Mouse (Mus musculus) liver, embryonic 16.5 days (tissue): ENCODE data around the gene St3gal6. TPM values are rescaled to one million over a fixed set of nuclear protein-coding genes. Genes with fewer than 3 reads are reported as not detected.
A peak's percentile ranks its signal among the peaks of the same experiment; 100 is the strongest.

Experiments
- ATAC-seq: fragments of 200-750 bp; cut with Nextera tagmentation; 2 replicates; pipeline ENCODE4 v1.8.0; 2017; ENCODE audit warnings: low read depth, mild to moderate bottlenecking, moderate number of reproducible peaks, moderate library complexity
- H3K27ac ChIP-seq: fragments of 300-500 bp; sonication (generic); 2 replicates; pipeline ENCODE4 v1.5.1; 2014; ENCODE audit warnings: mild to moderate bottlenecking, low read length
- H3K27me3 ChIP-seq: fragments of 300-500 bp; sonication (generic); 2 replicates; pipeline ENCODE4 v1.6.1; 2014; ENCODE audit warnings: low read depth, low read length, mixed read lengths; ENCODE audit not compliant: control insufficient read depth, insufficient read depth
- H3K36me3 ChIP-seq: fragments of 300-500 bp; sonication (generic); 2 replicates; pipeline ENCODE4 v1.6.1; 2014; ENCODE audit warnings: mild to moderate bottlenecking; ENCODE audit not compliant: control insufficient read depth, insufficient read depth
- H3K4me1 ChIP-seq: fragments of 300-500 bp; sonication (generic); 2 replicates; pipeline ENCODE4 v1.6.1; 2014; ENCODE audit warnings: low read depth, low read length, mixed read lengths; ENCODE audit not compliant: control insufficient read depth
- H3K4me2 ChIP-seq: fragments of 300-500 bp; sonication (generic); 2 replicates; pipeline ENCODE4 v1.6.1; 2014; ENCODE audit warnings: low read depth, low read length, mixed read lengths
- H3K4me3 ChIP-seq: fragments of 300-500 bp; sonication (generic); 2 replicates; pipeline ENCODE4 v1.5.1; 2014; ENCODE audit warnings: low read depth, mild to moderate bottlenecking, low read length
- H3K9ac ChIP-seq: fragments of 300-500 bp; sonication (generic); 2 replicates; pipeline ENCODE4 v1.6.1; 2014; ENCODE audit warnings: low read depth, low read length
- H3K9me3 ChIP-seq: fragments of 300-500 bp; sonication (generic); replicated peaks from 2 replicates; pipeline ENCODE4 v1.6.1; 2016; ENCODE audit warnings: low read length; ENCODE audit not compliant: control insufficient read depth
- WGBS: fragments of 180-500 bp; shearing (Covaris S2); extraction: QIAGEN DNeasy Blood & Tissue Kit; methylation state at CpG from one replicate; pipeline ENCODE4 v1.1.7; 2014; ENCODE audit not compliant: insufficient replicate concordance; 5-methylcytosine and 5-hydroxymethylcytosine counted together
- polyA plus RNA-seq: library from polyadenylated mRNA; unstranded; fragments of >200 nt; fragmentation: Nextera tagmentation; extraction: Ambion mirVana; gene quantifications from 2 replicates; pipeline ENCODE4 v1.2.1, GENCODE M21; 2015

Gene St3gal6
- polyA plus RNA-seq, 1 experiment from 2014 or later = 25.1 TPM

DNA sequence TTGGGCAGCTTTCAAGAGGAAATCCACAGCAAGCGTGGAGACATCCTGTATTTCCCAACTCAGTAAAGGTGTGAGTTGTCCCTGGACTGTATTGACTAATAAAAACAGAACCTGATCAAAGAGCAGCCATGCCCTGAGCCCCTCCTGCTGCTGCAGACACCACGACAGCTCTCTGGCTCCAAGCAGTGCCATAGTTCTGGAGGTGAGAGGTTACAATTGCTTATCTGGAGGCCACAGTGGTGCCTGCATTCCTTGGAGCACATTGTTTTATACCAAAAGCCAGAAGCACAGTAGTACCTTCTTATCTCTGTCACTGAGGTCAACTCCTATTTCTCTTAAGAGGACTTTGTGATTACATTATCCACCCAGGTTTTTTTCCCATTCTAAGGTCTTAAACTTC is 15.0 kb upstream of the St3gal6 start:
- no peaks in the 10 kb centered on the region for H3K9me3 ChIP-seq
- no peaks in the 10 kb centered on the region for H3K27me3 ChIP-seq
- no peak overlapping the region for H3K9ac ChIP-seq
- H3K4me2 ChIP-seq = no peak overlapping the region
- peaks cover 16% of the 10 kb centered on the region for H3K4me1 ChIP-seq
- no peak overlapping the region for H3K4me3 ChIP-seq
- peak; percentile 65; the same call in 1 of the 2 replicates for ATAC-seq
- 32% methylated on average over 2 of the region's 2 CpGs for WGBS
- H3K27ac ChIP-seq = no peak overlapping the region
- no peaks in the 10 kb centered on the region for H3K36me3 ChIP-seq

DNA sequence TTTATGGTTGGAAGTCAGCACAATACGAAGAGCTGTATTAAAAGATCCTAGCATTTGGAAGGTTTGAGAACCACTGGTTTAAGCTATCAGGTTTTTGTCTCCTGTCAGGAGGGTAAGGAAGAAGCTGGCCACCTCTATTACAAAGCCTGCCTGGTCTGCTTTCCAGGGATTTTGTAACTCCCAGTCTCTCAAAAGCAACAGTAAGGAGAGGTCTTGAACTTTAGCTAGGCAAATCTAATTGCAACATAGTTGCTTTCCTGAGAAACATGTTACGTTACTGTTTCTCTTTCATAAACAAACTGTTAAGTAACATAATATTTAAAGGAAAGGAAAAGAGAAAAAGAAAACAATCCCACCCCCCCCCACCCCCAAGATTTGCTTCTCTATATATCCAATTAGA is 12.0 kb upstream of the St3gal6 start:
- Histone ChIP-seq H3K9me3 (no peaks in the 10 kb centered on the region), H3K27ac (no peak overlapping the region), H3K4me3 (no peak overlapping the region), H3K9ac (no peak overlapping the region), H3K4me1 (peaks cover 38% of the 10 kb centered on the region), H3K4me2 (no peak overlapping the region), H3K36me3 (no peaks in the 10 kb centered on the region), H3K27me3 (no peaks in the 10 kb centered on the region)
- no peak for ATAC-seq
- 75% methylated on average over 2 of the region's 2 CpGs for WGBS

DNA sequence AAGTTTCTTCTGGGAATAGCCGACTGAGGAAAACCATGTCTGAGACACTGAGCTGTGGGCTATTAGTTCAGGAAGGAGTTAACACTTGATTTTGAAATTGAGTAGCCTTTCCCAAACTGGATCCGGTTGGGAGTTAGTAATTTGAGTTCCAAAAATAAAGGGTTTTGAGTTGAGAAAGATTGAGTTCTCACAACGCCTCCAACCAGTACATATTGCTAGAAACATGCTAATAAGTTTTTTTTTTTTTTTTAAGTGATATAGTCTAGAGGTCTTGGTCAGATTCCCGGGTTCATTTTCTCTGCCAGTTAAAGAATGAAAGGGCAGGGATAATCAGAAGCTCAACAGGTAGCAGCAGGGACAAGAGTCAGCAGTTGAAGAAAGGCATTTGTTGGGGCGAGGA is 11.2 kb upstream of the St3gal6 start:
- ATAC-seq = no peak
- H3K9me3 ChIP-seq = no peaks in the 10 kb centered on the region
- no peak overlapping the region for H3K4me2 ChIP-seq
- H3K9ac ChIP-seq = no peak overlapping the region
- no peak overlapping the region for H3K27ac ChIP-seq
- no peaks in the 10 kb centered on the region for H3K27me3 ChIP-seq
- peaks cover 38% of the 10 kb centered on the region for H3K4me1 ChIP-seq
- WGBS = 68% methylated on average over 5 of the region's 5 CpGs
- H3K36me3 ChIP-seq = no peaks in the 10 kb centered on the region
- no peak overlapping the region for H3K4me3 ChIP-seq

DNA sequence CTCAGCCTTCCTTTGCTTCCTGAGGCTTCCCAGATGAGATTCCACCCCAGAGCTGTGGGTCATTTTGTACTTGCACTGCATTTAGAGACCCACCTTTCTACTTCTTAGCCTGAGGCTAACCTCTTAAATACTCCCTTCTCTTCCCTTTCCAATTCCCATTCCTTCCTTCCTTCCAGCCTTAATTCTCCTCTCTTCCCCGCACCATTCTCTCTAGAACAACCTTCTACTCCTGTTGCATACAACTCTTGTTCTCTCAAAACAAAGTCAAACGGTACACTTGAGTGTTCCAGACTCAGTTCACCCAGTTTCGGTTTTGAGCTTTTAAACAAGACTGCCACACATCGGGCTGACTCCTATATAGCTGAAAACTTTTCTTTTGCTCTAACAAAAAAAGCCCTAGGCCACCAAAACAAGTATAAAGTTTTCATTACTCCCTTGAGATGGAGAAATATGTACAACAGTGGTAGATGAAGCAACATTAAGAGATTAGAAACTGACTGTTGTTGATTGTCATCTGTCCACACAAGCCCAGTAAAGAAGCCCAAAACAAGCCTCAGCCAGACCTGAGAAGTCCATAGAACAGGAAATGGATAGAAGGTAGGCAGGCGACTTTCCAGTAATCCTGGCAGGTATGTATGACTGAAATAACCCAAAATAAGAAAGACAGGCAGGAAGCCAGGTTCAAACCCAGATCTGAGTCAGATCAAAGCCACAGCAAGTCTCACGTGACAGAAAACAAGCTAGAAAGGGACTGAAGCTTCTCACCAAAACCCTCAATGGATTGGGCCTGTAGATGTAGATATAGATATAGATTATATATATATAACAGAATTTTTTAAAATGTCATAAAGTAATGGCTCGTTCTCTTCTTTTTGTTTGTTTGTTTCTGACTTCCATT is 10.5 kb upstream of the St3gal6 start:
- H3K27me3 ChIP-seq = no peaks in the 10 kb centered on the region
- H3K9ac ChIP-seq = no peak overlapping the region; the same call in 1 of the 2 replicates
- H3K36me3 ChIP-seq = no peaks in the 10 kb centered on the region
- H3K4me3 ChIP-seq = no peak overlapping the region
- ATAC-seq = no peak
- H3K9me3 ChIP-seq = no peaks in the 10 kb centered on the region
- H3K4me1 ChIP-seq = peaks cover 36% of the 10 kb centered on the region
- 66% methylated on average over 7 of the region's 7 CpGs for WGBS
- peak overlapping the region; percentile 57 for H3K27ac ChIP-seq
- H3K4me2 ChIP-seq = peak overlapping the region; percentile 1; the same call in 1 of the 2 replicates

DNA sequence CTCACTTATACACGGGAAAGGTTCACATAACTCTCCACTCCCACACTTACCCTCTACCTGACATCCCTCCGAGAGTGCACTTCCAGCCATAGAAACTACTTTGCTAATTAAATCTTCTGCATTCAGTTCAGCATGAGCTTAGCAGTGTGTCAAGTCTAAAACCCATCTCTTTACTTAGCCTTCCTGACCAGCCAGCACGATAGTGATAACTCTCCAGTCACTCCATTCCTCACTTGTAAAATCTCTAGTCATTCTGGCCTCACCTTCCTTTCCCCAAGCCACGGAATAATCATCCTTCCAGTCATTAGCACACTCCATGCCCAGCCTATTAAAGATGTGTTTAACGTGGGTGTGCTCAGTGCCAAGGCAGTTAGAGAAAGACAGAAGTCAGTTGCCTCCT is 9.7 kb upstream of the St3gal6 start:
- peak overlapping the region; percentile 57 for H3K27ac ChIP-seq
- no peaks in the 10 kb centered on the region for H3K27me3 ChIP-seq
- peak overlapping the region; percentile 34; the same call in 1 of the 2 replicates for H3K9ac ChIP-seq
- no peaks in the 10 kb centered on the region for H3K36me3 ChIP-seq
- WGBS = 46% methylated on average over 5 of the region's 5 CpGs
- H3K4me2 ChIP-seq = peak overlapping the region; percentile 1; the same call in 1 of the 2 replicates
- peaks cover 29% of the 10 kb centered on the region for H3K4me1 ChIP-seq
- ATAC-seq = peak; percentile 53; the same call in 1 of the 2 replicates
- H3K9me3 ChIP-seq = no peaks in the 10 kb centered on the region
- no peak overlapping the region for H3K4me3 ChIP-seq

DNA sequence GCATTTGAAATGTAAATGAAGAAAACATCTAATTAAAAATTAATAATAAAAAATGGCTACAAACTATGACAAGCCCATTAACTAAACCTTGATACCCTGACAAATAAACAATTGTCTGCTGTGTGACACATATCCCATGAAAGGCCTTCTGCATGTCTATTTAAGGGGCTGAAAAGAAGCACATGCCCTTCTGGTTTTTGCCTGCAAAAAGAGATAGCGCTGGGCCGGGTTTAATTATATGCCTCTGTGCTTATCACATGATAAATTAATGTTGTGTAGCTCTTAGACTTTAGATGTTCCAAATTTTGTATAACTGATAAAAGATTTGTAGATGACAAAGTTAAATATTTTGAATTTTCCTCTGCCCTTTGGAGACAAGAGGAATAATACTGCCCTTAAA is 9.2 kb upstream of the St3gal6 start:
- H3K4me2 ChIP-seq = no peak overlapping the region
- no peaks in the 10 kb centered on the region for H3K27me3 ChIP-seq
- no peak overlapping the region for H3K9ac ChIP-seq
- peak; percentile 79 for ATAC-seq
- peaks cover 28% of the 10 kb centered on the region for H3K4me1 ChIP-seq
- peak overlapping the region; percentile 57; the same call in 1 of the 2 replicates for H3K27ac ChIP-seq
- no peaks in the 10 kb centered on the region for H3K9me3 ChIP-seq
- no peaks in the 10 kb centered on the region for H3K36me3 ChIP-seq
- H3K4me3 ChIP-seq = no peak overlapping the region
- WGBS = 26% methylated on average over 2 of the region's 2 CpGs

DNA sequence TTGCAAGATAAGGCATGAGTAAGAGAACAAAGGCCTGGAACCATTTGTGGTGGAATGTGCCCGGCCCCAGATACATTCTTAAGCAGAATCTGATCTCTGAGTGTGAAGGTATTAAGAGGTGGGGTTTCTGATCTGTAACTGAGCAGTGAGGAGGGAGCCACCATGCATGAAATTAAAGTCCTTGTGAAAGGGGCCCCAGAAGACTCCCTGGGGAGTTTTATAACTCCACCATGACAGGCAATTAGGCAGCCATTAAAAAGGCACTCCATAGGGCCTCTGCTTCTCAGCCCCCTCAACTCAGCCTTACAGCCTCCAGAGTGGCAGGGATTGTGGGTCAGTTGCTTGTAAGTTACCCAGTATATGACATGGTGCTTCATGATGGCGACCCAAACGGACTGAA is 8.5 kb upstream of the St3gal6 start:
- H3K4me2 ChIP-seq = no peak overlapping the region
- 72% methylated on average over 3 of the region's 3 CpGs for WGBS
- peaks cover 31% of the 10 kb centered on the region for H3K4me1 ChIP-seq
- H3K36me3 ChIP-seq = no peaks in the 10 kb centered on the region
- H3K9ac ChIP-seq = no peak overlapping the region
- H3K9me3 ChIP-seq = no peaks in the 10 kb centered on the region
- no peak for ATAC-seq
- no peak overlapping the region; the same call in 1 of the 2 replicates for H3K27ac ChIP-seq
- H3K27me3 ChIP-seq = no peaks in the 10 kb centered on the region
- no peak overlapping the region for H3K4me3 ChIP-seq

DNA sequence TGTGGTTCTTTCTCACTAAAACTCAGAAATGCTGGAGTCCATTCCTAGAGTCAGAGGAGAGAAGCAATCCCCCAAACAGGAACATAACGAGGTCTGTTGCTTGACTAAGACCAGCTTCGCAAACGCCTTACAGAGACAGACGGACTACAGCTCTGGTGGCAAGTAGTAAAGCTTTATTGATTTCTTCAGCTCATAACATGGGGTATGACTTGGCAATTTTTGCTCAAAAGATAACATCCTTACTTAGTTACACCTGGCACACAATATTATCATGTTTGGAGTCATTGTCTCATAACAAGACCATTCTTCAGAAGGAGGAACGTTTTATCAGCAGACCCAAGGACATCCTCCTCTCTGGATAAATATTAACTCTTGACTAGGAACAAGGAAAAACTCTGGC is 3.8 kb upstream of the St3gal6 start:
- Histone ChIP-seq H3K27ac (no peak overlapping the region), H3K27me3 (no peaks in the 10 kb centered on the region), H3K4me1 (peaks cover 41% of the 10 kb centered on the region), H3K9me3 (no peaks in the 10 kb centered on the region), H3K4me2 (no peak overlapping the region), H3K9ac (no peak overlapping the region), H3K4me3 (no peak overlapping the region), H3K36me3 (no peaks in the 10 kb centered on the region)
- 57% methylated on average over 5 of the region's 5 CpGs for whole genome bisulfite sequencing
- ATAC-seq = no peak

DNA sequence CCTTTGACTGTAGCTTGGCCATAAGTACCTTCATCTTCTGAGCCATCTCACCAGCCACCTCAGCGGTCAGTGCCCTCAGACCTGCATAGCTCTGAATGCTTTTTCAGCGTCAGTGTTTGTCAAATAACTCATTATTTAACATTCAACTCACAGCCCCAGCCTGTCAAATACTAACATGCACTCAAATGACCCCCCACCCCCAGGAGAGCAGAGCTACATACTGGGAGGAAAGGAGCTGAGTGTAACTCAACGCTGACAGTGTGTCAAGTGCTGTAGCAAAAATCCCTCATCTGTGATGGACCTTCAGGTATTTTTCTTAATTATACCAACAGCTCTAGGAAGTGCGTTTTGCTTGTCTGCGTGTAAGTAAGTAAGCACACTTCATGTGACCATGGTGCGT is 2.7 kb upstream of the St3gal6 start:
- no peak overlapping the region for H3K4me3 ChIP-seq
- H3K9me3 ChIP-seq = no peaks in the 10 kb centered on the region
- no peak overlapping the region for H3K9ac ChIP-seq
- H3K4me1 ChIP-seq = peaks cover 33% of the 10 kb centered on the region
- no peaks in the 10 kb centered on the region; the same call in 1 of the 2 replicates for H3K27me3 ChIP-seq
- H3K4me2 ChIP-seq = no peak overlapping the region
- H3K27ac ChIP-seq = no peak overlapping the region
- no peaks in the 10 kb centered on the region for H3K36me3 ChIP-seq
- 77% methylated on average over 6 of the region's 6 CpGs for WGBS
- ATAC-seq = no peak
